Mouse (Mus musculus) cerebellum, adult 11 months (tissue): ENCODE data around the gene Olfr1294.

Experiments used
- DNase-seq: peaks from one replicate; pipeline ENCODE4 v3.0.0; 2022

Olfr1294 gene

GRCm38 (mm10) chr2:111540191-111540590, at the start of gene Olfr1294:
TSS of gene Olfr1294 (minus strand) at chr2:111540291.
- DNase-seq: no peak

- no peak for DNase-seq
These were observed 29.5 kb upstream of the Olfr1294 start, which contains the start of gene Olfr1295 for GRCm38 (mm10) chr2:111569581-111569980. TSS of gene Olfr1295 (minus strand) at chr2:111569681.

GRCm38 (mm10) chr2:111524903-111525302, 15.2 kb downstream of the Olfr1294 start, which contains the start of gene Olfr1293-ps:
TSS of gene Olfr1293-ps (plus strand) at chr2:111525203.
- no peak for DNase-seq

- no peak for DNase-seq
These were observed 22.6 kb downstream of the Olfr1294 start for GRCm38 (mm10) chr2:111517451-111517850.

- DNase-seq: no peak
These were observed 43.2 kb downstream of the Olfr1294 start, which contains the start of gene Olfr1291-ps1 for GRCm38 (mm10) chr2:111496880-111497279. TSS of gene Olfr1291-ps1 (plus strand) at chr2:111497180.

GRCm38 (mm10) chr2:111493729-111494128, 46.4 kb downstream of the Olfr1294 start, which contains the start of gene Olfr1290:
TSS of gene Olfr1290 (minus strand) at chr2:111493829.
- no peak for DNase-seq
